Mouse (Mus musculus) lung, postnatal 4 days (tissue): ENCODE measurements around the gene Creb3l4.
A peak's percentile ranks its signal among the peaks of the same experiment; 100 is the strongest.
"Not testable (repeated sequence)": the region's sequence is repeated elsewhere in the genome, so short reads cannot be mapped to it uniquely, and the experiment has no call there.

Experiments
- DNase-seq, 2 experiments: peaks; one replicate each; pipeline ENCODE4 v3.0.0; 2021

The Creb3l4 gene

DNA sequence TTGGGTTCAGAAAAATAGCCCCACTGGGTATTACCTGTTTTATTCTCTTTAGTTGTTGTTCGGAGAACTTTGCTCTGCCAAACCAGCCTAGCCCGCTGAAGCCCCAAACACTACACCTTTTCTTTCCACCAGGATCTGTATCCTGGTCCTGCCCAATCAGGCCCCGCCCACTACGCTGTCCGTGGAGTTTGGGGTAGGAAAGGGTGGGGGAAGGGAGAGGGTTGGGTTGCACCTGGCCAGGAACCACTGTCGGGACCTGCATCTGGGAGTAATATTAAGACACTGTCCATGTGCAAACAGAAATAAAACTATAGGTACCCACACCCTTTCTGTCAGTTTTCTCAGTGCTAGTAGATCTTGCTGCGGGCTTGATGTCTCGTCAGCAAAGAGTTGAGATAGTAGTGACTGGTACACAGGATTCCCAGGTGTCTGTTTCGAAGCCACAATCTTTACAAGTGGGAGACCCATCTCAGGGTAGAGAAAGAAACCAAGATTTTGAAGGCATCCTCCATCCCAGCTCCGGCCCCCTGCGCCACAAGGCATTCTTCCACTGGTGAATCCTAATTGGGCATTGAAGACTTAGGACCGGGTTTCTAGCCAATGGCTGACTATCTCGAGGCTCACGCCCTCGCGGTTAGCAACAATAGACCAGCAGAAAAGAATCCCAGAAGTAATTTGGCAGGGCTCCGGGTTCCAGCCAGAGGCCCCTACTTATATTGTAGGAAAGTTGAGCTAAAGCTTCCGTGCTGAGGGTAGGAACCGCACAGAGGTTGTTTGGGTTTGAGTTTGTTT, at the start of gene Creb3l4:
Creb3l4 (minus strand) TSS at position 529 of the 792 bp plus-strand sequence.
- DNase-seq, result peak; percentile 57 to 69

DNA sequence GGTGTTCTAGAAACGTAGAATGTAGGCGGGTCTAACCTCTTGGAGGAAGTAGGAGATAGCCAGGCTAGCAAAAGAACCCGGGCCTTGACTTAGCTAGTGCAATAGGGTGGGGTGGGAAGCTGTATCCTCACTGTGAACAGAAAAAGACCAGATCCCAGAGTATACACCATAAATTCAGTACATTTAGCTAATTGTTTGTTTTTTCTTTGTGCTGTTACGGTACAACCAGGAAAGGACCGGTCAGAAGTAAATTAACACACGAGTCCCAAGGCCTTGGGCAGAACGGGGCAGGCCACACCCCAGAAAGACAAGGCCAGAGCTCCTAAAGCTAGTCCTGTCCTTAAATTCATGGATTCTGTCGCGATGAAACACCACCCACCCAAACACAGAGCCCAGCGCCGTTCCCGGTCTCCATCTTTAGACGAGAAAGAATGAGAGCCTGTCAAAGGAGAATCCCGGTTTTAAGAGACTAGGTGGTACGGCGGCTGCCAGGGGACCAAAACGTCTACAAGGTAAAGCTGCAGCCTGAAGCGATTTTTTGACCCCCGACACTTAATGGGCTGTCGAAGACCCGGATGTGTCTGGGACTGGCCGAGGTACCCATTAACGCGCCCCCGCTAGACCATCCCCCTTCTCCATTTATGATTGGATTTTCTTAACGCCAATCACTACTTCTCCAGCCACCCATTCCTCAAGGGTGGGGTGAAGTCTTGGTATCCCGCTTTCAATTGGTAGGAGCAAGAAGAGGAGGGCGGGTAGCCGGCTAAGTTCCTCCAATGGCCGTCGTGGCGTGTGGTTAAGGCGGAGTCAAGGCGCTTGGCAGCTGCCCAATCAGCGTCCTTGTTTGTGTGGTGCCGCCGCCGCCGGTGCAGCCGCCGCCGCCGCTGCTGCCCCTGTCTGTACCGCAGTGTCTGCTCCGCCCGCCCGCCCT, 49.3 kb upstream of the Creb3l4 start, which contains the start of gene Gatad2b:
Gatad2b (plus strand) TSS at position 834 of the 931 bp plus-strand sequence.
- DNase-seq, result peak; percentile 99

DNA sequence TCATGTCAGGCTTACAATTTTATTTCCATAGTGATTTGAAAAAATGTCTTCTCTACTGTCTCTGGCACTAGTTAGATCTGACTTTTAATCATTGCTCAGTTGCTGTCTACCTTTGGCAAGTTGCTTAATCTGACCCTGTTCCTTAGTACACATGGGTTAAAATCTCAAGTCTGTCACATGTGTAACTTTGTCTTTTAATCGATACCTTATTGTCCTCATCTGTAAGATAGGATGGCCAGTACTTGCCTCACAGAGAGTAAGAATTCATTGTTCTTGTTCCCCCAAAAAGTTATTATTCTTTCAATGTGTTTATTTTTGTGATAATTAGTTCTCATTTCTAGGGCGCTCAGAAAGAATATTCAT, 48.7 kb upstream of the Creb3l4 start:
- no peak for DNase-seq

DNA sequence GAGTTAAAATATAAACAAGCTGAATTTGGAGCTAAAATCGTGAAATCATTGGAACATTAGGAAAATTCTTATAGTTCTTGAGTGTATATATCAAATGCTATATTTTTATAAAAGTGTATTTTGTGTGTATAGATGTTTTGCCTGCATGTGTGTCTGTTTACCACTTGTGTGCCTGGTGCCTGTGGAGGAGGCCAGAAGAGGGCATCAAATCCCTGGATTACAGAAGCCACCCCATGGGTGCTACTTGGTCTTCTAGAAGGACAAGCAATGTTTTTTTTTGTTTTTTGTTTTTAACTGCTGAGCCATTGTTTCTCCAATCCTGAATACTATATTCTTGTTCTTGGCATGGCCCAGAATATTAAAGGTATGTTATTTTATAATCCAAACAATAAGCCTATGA, 47.3 kb upstream of the Creb3l4 start:
- DNase-seq, result no peak

DNA sequence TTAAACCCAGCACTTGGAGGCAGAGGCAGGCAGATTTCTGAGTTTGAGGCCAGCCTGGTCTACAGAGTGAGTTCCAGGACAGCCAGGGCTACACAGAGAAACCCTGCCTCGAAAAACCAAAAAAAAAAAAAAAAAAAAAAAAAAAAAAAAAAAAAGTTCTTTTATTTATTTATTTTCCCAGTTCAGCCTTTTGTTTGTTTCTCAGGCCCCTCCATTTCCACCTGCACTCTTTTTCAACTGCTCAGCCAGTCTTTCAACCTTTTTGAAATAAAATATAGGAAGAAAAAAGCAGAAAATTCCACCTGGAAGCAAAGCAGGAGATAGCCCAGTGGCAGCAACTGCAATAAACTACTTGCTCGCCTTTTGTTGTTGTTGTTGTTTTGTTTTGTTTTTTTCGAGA, 46.1 kb upstream of the Creb3l4 start:
- not testable (repeated sequence) for DNase-seq

DNA sequence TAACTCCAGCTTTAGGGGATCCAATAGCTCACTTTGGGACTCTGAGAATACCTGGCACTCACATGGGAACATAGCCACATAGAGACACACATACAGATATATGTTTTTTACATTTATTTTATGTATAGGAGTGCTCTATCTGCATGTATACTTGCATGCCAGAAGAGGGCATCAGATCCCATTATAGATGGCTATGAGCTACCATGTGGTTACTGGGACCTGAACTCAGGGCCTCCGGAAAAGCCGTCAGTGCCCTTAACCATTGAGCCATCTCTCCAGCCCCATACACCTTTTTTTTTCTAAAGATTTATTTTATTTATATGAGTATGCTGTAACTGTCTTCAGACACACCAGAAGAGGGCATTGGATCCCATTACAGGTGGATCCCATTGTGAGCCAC, 40.8 kb upstream of the Creb3l4 start:
- no peak for DNase-seq

DNA sequence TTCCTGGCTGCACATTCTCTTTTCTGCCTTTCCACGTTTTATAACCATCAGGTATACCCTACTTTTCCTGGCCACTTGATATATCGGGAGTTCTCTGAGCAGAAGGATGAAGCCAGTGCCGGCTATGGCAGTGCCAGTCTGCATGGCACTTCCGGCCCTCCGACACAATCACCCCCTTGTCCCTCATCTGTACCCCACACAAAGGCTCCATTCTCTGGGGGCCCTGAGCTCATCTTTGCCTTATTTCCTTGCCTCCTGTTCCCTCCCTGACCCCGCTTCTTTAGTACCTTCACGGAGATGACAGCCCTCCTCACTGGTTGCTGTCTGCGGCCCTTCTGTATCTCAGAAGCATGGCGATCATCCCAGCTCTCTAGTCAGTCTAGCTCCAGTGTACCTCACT, 37.4 kb upstream of the Creb3l4 start:
- no peak for DNase-seq

DNA sequence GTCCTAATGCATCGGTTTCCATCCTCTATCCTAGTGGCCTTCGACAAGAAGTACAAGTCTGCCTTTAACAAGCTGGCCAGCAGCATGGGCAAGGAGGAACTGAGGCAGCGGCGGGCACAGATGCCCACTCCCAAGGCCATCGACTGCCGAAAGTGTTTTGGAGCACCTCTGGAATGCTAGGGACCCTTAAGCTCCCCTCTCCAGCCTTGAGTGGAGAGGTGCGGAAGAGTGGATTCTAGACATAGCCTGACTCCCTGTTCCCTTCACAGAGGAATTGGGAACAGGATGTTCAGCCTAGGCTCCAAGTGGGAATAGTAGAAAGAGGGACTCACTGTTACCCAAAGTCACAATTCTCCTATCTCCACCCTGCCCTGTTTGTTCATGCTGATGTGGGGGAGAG, 36.4 kb upstream of the Creb3l4 start:
- no peak for DNase-seq

DNA sequence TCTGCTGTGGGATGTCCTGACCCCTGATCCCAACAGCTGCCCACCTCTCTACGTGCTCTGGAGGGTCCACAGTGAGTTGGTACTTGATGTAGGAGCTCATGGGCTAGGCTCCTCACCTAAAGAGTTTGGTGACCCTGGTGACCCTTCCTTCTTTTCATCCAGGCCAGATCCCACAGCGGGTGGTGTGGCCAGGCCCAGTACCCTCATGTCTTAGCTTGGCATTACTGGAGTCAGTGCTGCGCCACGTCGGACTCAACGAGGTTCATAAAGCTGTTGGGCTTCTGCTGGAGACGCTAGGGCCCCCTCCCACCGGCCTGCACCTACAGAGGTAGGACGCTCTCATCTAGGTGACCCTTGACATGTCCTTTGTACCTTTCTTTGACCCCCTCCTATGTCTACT, 35.9 kb upstream of the Creb3l4 start:
- no peak for DNase-seq

DNA sequence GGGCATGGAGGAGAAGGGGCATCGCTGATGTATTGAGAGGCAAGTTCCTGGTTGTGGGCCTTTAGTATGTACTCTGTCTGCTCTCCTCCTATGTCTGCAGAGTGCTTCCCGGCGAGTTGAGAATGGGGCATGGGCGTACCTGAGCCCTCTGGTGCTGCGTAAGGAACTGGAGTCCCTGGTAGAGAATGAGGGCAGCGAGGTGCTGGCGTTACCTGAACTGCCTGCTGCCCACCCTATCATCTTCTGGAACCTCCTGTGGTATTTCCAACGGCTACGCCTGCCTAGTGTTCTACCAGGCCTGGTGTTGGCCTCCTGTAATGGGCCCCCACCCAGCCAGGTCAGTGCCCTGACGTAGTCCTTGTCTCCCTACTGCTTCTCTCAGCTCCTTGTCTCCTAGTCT, 34.9 kb upstream of the Creb3l4 start:
- DNase-seq, result no peak

DNA sequence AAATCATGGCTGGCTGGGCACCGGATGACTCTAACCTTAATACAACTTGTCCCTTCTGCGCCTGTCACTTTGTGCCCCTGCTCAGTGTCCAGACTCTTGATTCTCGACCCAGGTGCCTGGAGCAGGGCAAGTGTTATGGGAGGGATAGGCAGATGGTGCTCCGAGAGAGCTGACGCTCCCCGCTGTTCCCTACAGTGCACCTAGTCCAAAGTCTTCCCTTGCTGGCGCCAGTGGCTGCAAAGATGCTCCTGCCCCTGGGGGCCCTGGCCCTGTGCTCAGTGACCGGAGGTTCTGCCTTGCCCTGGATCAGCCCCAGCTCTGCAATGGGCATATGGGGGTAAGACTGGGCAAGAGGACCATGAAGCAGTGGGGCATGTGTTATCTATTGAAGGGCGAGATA, 34.5 kb upstream of the Creb3l4 start:
- no peak for DNase-seq

DNA sequence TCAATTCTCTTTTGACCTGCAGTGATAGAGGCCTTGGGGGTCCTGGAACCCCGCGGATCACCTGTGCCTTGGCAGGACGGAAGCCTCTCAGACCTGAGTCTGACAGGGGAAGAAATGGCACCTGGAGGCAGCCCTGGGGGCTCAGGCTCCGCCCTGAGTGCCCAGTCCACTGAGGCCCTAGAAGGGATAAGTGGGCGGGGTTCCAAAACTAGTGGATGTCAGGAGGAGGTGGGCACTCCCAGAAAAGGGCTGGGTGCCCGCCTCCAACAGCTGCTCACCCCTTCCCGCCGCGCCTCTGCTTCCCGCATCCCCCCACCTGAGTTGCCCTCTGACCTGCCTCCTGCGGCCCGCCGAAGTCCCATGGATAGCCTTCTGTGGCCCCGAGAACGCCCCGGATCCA, 33.5 kb upstream of the Creb3l4 start:
- no peak for DNase-seq

DNA sequence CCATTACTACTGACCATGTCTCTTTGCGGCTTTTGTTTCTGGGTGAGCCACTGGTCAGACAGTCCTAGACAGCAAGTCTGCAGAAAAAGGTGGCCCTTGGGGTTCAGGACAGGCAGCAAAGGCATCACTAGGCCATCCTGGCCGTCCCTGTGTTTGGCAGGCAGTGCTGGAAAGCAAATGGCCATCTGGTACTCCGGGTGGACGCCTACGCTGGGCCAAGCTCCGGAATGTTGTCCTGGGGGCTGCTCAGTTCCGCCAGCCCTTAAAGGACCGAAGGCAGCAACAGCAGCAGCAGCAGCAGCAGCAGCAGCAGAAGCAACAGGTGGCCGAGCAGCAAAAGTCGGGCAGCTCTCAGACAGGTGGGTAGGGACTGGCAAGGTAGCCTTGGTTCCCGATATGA, 32.0 kb upstream of the Creb3l4 start:
- no peak for DNase-seq

DNA sequence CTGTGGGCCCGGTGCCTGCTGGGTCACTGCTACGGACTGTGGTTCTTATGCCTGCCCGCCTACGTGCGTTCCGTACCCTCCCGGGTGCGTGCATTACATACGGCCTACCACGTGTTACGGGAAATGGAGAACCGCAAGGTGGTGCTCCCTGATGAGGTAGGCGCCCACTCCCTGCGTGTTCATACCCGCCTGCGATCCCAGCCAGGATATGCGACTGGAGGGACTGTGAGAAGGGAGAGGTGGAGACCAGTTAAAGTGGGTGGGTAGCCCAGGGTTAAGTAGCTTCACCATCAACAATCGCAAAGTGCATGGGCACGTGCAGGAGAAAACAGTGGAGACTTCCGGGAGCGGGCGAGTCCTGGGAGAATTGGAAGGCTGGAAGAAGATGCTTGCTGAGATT, 30.5 kb upstream of the Creb3l4 start:
- no peak for DNase-seq

DNA sequence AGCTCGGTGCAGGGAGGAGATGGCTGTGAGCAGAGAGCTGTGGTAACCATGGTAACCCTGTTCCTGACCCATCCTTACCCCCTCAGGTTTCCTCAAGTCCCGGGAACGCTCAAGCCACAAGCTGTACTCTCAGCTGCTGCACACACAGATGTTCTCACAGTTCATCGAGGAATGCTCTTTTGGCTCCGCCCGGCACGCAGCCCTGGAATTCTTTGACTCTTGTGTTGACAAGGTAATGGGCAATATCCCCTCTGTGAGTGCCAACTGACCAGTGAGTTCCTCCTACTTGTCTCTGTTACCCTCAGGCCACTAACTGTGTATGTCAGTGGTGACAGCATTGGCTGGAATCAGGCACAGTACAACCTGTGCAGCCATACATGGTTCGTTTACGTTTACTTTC, 28.9 kb upstream of the Creb3l4 start:
- no peak for DNase-seq

DNA sequence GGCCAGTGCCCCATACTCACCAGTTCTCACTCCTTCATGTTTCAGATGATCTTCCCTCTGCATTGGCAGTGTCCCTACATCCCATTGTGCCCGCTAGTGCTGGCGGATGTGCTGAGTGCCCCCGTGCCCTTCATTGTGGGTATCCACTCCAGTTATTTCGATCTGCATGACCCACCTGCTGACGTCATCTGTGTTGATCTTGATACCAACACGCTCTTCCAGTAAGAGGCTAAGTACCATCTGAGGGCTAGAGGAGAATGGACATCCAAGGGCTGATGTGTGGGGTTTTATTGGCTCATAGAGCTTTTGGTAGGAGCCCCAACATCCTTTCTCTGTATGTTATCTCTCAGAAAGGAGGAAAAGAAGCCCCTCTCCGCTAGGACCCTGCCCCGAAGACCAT, 27.5 kb upstream of the Creb3l4 start:
- peak in 1 of 2 experiments; percentile 17 for DNase-seq

DNA sequence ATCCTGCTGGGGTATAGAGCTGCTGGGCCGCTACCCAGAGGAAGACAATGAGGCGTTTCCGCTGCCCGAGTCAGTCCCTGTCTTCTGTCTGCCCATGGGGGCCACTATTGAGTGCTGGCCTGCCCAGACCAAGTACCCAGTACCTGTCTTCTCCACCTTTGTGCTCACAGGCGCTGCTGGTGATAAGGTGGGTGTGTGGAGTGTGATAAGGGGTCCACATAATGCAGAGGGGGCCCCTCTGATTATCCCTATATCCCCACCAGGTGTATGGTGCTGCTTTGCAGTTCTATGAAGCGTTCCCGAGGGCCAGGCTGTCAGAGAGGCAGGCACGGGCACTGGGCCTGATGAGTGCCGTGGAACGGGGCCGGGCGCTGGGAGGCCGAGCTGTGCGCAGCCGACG, 25.7 kb upstream of the Creb3l4 start:
- DNase-seq, result no peak

DNA sequence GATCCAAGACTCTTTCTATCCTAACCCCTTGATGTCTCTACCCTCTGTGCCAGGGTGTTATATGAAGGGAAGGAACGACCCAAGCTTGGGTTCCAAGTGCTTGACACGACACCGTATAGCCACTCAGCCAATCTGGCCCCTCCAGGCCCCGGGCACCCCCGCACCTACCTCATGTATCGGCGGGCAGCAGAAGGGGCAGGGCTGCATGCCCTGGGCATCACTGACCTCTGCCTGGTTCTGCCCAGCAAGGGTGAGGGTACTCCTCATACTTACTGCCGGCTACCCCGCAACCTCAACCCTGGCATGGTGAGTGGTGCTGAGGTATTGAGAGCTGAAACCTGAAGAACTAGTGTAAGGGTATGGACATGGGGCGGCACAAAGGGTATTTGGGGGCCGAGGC, 24.9 kb upstream of the Creb3l4 start:
- no peak for DNase-seq

DNA sequence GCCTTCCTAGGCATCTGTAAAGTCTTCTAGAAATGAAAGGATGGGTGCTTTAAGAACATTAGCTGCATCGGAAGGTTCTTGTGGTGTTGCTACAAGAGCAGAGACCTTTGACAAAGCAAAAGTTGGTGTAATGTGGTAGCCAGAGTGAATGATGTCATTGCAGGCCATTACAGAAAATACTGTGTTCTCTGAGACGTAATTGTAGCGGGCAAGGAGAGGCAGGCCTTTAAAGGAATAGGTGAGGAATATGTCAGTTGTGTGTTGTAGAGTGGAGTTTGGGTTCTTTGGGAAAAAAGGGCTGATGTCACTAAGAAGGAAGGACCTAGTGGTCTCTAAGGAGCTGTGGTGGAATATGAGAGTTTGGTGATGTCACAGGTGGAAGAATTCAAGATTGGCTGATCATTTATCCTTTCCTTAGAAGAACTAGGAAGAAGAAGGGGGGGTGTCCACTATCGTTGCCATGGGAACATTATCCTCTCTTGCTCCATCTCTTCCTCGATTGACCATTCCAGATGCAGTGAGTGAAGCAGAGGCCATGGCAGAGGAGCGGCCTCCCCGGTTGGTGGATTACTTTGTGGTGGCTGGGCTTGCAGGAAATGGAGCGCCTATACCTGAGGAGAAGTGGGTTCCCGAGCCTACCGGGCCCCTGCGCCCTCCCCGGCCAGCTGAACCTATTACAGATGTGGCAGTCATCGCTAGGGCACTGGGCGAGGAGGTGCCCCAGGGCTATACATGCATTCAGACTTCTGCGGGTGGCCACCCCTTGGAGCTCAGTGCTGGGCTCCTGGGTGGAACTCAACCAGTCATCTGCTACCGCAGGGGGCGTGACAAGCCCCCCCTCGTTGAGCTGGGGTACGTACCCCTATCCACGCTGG, 23.8 kb upstream of the Creb3l4 start:
- no peak for DNase-seq

DNA sequence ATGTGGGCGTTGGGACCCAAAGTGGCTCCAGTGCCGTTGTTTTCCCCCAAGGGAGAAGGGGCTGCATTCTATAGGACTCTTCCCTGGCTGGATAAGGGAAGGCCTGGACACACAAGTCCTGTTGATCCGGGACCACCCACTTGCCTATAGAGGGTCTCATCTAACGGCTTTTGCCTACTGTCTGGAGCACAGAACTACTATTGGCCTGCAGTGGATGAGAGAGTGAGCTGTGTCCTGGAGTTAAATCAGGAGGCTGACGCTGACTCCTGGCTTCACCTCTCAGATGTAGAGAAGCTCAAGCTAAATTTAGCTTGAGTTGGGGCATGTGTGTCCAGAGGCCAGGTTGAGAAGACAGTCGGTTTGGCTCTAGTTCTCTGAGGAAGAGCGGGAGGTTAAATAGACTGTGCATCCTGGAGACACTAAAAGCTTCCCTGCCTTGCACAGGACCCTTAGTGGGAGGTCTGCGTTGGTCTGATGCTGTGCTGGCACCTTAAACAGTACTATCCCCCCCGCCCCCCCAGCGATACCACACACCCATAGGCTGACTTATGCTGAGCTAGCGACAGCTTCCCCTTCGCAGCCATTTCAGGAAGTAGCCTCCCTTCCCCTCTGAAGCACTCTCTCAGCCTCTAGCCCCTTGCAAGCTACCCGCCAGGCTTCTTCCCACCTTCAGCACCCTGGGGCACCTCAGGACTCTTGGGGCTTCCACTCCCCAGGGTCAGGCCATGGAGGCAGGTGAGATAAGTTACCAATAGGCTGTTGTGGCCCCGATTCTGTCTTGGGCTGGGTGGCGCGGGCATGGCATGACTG, 22.8 kb upstream of the Creb3l4 start:
- DNase-seq, result peak; percentile 40 to 50

DNA sequence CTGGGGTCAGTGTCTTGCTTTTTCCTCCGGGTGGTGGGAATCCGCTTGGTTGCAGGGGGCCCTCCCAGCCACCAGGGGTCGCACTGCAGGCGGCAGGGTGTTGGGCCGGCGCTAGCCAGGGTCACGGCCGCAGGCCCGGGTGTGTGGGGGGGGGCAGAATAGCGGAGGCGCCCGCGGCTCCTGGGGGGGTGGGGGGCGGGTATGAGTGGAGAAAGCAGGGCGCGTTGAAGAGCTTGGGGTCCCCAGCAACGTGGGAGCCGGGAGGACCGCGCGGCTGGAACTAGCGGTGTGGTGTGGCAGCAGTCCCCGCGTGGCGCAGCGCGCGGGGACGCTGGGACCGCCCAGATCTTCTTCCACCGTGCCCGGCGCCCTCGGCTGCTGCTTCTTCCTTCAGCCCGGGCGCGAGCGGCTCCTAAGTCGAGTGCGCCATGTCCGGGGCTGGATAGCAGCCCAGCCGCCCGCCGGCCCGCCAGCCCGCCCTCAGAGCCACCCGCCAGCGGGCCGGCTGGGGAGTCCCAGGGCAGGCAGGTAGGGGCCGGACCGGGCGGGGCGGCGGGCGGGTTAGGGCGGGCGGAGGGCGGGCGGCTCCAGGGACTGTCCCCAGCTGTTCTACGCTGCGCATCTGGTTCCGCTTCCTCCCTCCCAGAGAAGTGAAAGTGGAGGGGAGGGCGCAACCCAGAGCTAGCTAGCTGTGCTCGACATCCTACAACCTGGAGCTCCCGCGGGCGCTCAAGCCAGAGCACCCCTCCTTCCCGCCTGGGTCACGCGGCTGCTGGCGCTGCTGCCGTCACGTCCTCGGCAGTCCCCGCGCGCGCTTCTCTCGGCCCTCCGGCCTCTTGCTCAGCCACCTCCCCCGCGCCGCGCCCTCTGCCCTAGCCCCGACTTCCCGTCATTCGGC, 22.0 kb upstream of the Creb3l4 start, which contains the start of gene Dennd4b:
Dennd4b (plus strand) TSS at position 152 of the 898 bp plus-strand sequence.
- DNase-seq, result peak; percentile 95
